Mouse (Mus musculus): ENCODE measurements around the gene Sec14l4.

DNA sequence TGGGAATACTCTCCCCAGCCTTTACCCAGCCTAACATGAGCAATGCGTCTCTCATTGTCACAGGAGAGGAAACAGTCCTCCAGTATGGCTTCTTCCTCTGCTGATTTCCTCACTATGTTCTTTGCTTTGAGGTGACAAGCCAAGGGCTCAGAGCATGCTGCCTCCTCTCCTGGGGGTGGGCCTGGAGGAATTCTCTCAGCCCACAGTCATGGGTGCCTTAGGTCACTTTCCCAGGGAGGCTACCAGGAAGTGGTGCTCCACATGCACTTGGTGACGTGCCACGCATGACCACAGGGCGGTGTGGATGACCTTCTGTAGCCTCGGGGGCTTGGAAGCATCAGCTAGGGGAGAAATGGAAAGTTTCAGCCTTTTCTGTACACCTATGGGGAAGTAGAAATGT, 35.8 kb upstream of the Sec14l4 start:
- no peak for TF ChIP-seq CTCF (IDR thresholded peaks at IDR 0.05; ENCODE audit: control insufficient read depth, insufficient read depth, insufficient replicate concordance, low read depth, low read length)
- no peak for TF ChIP-seq POLR2A (IDR thresholded peaks at IDR 0.05; ENCODE audit: control insufficient read depth, low read depth, low read length)

All from testis, adult 2 months (tissue).